Mouse (Mus musculus) retina, embryonic 14.5 days (tissue): ENCODE measurements around the gene Tsen2.

ENCODE experiments used
- DNase-seq: peaks from one replicate; pipeline ENCODE4 v3.0.0-alpha.2; 2015; ENCODE audit warnings: low spot score

The Tsen2 gene

DNA sequence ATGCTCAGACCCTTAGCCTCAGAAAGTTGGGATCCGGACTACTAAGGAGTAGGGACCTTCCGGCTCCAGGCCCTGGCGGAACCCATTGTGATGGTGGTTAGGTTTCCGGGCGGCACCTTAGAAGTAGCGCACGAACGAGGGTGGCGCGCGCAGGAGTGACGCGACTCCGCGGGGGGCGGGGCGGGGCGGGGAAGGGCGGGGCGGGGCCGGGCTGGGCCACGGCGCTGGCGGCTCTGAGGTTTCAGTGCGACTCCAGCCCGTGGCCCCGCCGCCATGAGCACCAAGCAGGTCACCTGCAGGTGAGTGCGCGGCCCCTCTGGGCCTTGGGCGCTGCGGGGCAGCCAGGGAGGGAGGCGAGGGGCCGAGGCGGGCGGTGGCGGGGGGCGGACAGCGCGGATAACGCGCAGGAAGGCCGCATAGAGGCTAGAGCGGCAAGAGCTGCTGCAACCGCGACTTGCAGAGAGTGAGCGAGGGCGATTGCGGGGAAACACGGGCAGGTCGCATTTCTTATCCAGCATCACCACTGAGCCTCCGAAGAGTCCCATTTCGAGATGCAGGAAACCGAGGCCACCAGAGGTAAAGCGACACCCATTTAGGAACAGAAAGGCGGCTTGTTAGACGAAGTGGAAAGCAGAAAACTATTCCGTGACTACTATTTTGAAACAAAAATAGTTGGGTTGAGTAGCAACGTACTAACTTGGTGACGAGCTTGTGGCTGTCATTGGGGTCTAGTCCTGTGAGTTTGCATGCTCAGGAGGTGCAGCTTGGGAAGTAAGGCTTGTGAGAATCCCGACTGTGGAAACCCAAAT, 57.5 kb downstream of the Tsen2 start, which contains the start of gene Mkrn2:
Mkrn2 (plus strand) TSS at position 188 of the 809 bp plus-strand sequence.
- DNase-seq = peak; percentile 86

DNA sequence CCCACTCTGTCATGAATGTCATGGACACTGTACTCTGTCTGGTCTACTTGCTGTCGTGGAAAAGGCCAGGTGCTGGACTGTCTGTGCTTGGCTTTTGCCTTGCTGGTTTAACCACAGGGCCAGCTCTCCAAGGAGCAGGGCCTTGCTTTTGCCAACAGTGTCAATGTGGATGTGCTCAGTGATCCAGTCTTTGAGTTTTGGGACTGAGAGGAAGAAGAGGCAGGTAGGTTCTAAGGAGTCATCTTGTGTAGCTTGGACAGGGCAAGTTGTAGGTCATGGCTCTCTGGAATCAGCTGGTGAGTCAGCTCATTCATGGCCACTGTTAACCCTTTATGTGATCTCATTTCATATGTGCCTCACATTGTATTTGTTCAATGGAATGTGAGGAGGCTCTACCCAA, 62.0 kb downstream of the Tsen2 start:
- DNase-seq = no peak

DNA sequence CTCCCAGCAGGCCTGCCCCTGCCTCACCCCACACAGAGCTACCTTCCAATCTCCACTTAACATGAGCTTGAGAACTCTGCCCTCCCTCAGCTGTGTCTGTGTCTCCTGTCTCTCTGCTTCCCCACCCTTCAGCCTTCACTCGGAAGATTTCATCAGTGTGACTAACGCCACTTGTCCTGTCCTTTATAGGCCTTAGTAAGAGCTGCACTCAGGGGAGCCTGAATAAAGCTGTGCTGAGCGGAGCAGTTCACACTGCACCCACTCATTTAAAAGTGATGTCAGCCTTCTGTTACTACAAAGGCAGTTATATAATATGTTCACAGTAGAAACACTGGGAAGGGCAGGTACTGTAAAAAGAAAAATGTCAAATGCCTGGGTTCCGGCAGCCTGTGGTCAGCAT, 63.0 kb downstream of the Tsen2 start:
- no peak for DNase-seq

DNA sequence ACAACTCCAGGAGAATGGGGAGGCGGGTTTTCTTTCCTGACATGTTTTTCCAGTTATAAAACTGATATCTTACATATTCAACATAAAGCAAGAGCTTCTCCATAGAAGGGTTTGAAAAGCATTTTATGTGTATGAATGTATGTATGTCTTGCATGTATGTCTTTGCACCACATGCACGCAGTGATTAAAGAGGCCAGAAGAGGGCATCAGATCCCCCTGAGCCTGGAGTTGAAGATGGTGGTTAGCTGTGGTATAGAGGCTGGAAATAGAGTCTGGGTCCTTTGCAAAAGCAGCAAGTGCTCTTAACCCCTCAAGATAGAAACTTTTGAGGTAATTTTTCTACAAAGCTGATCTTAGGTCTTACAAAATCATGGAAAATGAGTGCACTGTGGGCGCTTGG, 64.7 kb downstream of the Tsen2 start:
- DNase-seq = peak; percentile 41

DNA sequence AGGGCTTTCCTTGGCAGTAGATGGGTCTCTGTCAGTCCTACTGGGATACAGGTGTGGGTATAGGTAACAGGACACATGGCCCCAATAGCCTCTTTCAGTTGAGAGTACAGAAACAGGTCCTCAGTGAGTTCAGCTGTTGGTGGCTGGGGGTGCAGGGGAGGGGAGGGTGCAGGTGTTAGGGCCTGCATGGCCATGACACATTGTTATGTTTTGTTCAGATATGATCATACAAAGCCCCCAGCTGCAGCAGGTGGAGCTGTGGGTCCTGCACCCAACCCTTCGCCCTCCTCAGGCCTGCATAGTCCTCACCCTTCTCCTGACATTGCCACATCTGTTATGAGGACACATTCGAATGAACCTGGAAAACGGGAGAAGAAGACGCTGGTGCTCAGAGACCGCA, 65.8 kb downstream of the Tsen2 start:
- DNase-seq = no peak

DNA sequence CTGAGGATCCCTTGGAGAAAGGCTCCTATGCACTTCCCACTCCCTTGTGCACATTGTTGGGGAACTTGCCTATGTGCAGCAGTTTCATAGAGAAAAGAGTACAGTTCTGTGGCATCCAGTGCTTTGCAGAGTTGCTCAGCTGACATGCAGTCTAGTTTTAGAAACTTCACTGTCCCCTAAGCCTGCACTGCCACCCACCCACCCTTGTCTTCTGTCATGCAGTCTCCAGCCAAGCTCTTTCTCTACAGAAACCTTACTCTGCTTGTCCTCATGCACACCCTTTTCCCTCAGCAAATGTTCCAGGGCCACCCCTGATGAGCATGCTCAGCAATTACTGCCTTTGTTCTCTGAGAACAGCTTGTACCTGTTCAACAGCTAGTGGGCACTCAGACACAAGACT, 69.3 kb downstream of the Tsen2 start:
- no peak for DNase-seq

DNA sequence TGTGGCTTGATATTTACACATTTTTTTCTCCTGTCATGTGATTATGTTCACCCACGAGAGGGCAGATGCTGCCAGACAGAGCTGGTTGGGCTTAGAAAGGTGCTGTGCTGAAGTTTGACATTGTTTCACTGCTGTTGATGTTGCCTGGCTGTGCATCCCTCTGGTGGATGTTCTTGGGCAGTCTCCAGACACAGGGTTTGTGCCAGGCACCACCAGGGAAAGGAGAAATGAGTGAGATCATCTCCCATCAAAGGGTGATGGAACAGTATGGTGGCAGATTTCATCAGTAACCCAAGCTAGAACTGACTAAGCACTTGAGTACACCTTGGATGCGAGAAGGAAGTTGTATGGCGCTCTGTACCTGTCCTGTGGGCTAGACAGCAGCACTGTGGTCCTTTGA, 71.5 kb downstream of the Tsen2 start:
- no peak for DNase-seq

DNA sequence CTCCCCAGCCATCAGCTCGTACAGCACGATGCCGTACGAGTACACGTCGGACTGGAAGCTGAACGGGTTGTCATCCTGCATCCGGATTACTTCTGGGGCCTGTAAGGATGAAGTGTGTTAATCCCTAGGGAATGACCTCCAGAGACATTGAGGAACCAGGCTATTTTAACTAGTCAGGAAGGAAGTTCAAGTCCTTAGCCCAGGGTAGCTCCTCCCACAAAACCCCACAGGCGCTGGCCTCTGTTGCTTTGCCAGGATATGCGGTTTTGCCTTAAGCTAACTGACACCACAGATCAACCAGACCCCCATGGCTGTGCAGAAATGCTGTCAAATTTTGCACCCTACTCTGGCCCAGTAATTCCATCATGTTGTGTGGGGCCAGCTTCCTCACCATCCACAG, 75.4 kb downstream of the Tsen2 start:
- no peak for DNase-seq

DNA sequence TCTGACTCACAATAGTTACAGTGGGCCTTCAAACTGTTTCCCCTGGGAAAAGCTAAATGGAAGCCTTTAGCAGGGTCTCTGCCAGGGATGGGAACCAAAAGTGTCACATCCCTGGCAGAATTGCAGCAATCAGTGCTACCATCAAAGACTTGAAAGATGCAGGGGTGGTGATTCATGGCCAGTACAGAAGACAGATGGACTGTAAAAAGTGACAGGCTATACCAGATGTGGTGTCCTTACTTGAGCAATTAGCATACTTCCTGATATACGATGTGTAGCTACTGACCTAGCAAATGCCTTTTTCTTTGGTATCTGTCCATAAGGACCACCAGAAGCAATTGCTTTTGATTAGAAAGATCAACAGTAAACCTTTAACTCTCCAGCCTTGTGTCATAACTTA, 76.5 kb downstream of the Tsen2 start:
- no peak for DNase-seq

DNA sequence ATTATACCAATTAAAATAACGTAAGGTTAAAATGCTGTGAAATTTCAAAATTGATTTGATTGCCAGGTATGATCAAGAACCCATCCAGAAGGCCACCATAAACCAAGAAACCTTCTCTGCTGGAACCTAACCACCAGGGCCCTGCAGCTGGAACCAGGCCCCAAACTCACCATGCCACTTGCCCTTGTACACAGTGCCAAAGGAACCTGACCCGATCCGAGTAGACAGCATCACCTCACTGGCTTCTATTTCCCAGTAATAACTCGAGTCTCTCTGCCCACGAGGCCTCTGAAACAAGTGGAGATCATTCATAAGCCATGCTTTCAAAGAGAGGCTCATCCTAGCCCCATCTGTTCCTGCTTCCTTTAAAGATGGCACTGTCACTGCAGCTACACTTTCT, 81.7 kb downstream of the Tsen2 start:
- no peak for DNase-seq
